Mouse (Mus musculus) kidney, embryonic 16.5 days (tissue): Measurements from ENCODE around the gene Svip. TPM values are rescaled to one million over a fixed set of nuclear protein-coding genes. Genes with fewer than 3 reads are reported as not detected.

Experiments used
- ATAC-seq: fragments of 200-750 bp; cut with Nextera tagmentation; 2 replicates; pipeline ENCODE4 v1.8.0; 2017; ENCODE audit warnings: moderate TSS enrichment; ENCODE audit not compliant: low FRiP score, low TSS enrichment
- H3K27ac ChIP-seq: fragments of 300-500 bp; sonication (generic); 2 replicates; pipeline ENCODE4 v1.5.1; 2014; ENCODE audit warnings: low read length
- H3K27me3 ChIP-seq: fragments of 300-500 bp; sonication (generic); 2 replicates; pipeline ENCODE4 v1.6.1; 2014; ENCODE audit warnings: low read length, control low read depth, mixed read lengths; ENCODE audit not compliant: insufficient read depth
- H3K36me3 ChIP-seq: fragments of 300-500 bp; sonication (generic); 2 replicates; pipeline ENCODE4 v1.6.1; 2014; ENCODE audit warnings: low read length, control low read depth, mixed read lengths; ENCODE audit not compliant: insufficient read depth
- H3K4me1 ChIP-seq: fragments of 300-500 bp; sonication (generic); 2 replicates; pipeline ENCODE4 v1.6.1; 2014; ENCODE audit warnings: low read length, control low read depth, mixed read lengths; ENCODE audit not compliant: insufficient read depth
- H3K4me2 ChIP-seq: fragments of 300-500 bp; sonication (generic); replicated peaks from 2 replicates; pipeline ENCODE4 v1.6.1; 2014; ENCODE audit warnings: low read depth, low read length
- H3K4me3 ChIP-seq: fragments of 300-500 bp; sonication (generic); 2 replicates; pipeline ENCODE4 v1.5.1; 2014; ENCODE audit warnings: mild to moderate bottlenecking, low read length
- H3K9ac ChIP-seq: fragments of 300-500 bp; sonication (generic); replicated peaks from 2 replicates; pipeline ENCODE4 v1.6.1; 2014; ENCODE audit warnings: low read length
- H3K9me3 ChIP-seq: fragments of 300-500 bp; sonication (generic); 2 replicates; pipeline ENCODE4 v1.6.1; 2016; ENCODE audit warnings: low read length, control low read depth
- WGBS: fragments of 180-500 bp; shearing (Covaris S2); extraction: QIAGEN DNeasy Blood & Tissue Kit; methylation state at CpG from one replicate; pipeline ENCODE4 v1.1.7; 2014; 5-methylcytosine and 5-hydroxymethylcytosine counted together
- polyA plus RNA-seq: library from polyadenylated mRNA; unstranded; fragments of >200 nt; fragmentation: Nextera tagmentation; extraction: Ambion mirVana; gene quantifications from 2 replicates; pipeline ENCODE4 v1.2.1, GENCODE M21; 2015

Svip gene
- polyA plus RNA-seq, 1 experiment from 2014 or later, result 11.3 TPM

DNA sequence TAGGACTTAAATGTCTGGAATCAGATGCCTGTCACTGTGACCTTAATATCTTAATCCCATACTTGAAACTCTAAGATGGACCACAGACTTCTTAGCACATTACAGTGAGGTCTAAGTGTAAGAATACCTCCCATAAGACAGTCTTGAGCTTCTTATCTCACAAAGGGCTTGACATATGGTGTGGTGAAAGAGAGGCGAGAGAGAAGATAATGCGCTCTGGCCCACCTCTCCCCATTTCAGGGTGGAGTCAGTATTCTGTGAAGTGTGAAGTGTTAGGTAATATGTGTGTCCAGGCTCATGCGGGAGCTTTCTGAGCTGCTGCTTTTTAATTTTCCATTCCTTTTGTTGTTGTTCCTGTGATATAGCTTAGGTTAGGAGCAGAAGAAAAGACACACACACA lies 14.8 kb downstream of the Svip start:
- no peaks in the 10 kb centered on the region for H3K9me3 ChIP-seq
- H3K4me2 ChIP-seq, result no peak overlapping the region
- WGBS, result 77% methylated on average over 3 of the region's 3 CpGs
- H3K9ac ChIP-seq, result no peak overlapping the region
- no peak overlapping the region for H3K27ac ChIP-seq
- H3K27me3 ChIP-seq, result no peaks in the 10 kb centered on the region
- H3K36me3 ChIP-seq, result peaks cover 4% of the 10 kb centered on the region; the same call in 1 of the 2 replicates
- H3K4me3 ChIP-seq, result no peak overlapping the region
- no peaks in the 10 kb centered on the region for H3K4me1 ChIP-seq
- ATAC-seq, result no peak

GRCm38 (mm10) chr7:51986909-51987308 lies 18.9 kb downstream of the Svip start:
- Histone ChIP-seq H3K36me3 (no peaks in the 10 kb centered on the region), H3K9ac (no peak overlapping the region), H3K27me3 (no peaks in the 10 kb centered on the region), H3K4me1 (no peaks in the 10 kb centered on the region), H3K4me2 (no peak overlapping the region), H3K4me3 (no peak overlapping the region), H3K27ac (no peak overlapping the region), H3K9me3 (no peaks in the 10 kb centered on the region)
- WGBS, result 48% methylated on average over 6 of the region's 6 CpGs
- ATAC-seq, result no peak

- Histone ChIP-seq H3K9me3 (no peaks in the 10 kb centered on the region), H3K4me3 (no peak overlapping the region), H3K4me1 (no peaks in the 10 kb centered on the region), H3K9ac (no peak overlapping the region), H3K36me3 (no peaks in the 10 kb centered on the region), H3K27ac (no peak overlapping the region), H3K27me3 (no peaks in the 10 kb centered on the region), H3K4me2 (no peak overlapping the region)
- WGBS, result 86% methylated on average over 6 of the region's 6 CpGs
- ATAC-seq, result no peak
Observed at GRCm38 (mm10) chr7:51985763-51986162, 20.1 kb downstream of the Svip start.

GRCm38 (mm10) chr7:51982303-51982702 lies 23.5 kb downstream of the Svip start:
- WGBS, result 12% methylated on average over 1 of the region's 1 CpGs
- Histone ChIP-seq H3K9me3 (no peaks in the 10 kb centered on the region), H3K27ac (no peak overlapping the region), H3K4me2 (no peak overlapping the region), H3K4me3 (no peak overlapping the region), H3K4me1 (no peaks in the 10 kb centered on the region), H3K36me3 (no peaks in the 10 kb centered on the region), H3K27me3 (no peaks in the 10 kb centered on the region), H3K9ac (no peak overlapping the region)
- ATAC-seq, result no peak

GRCm38 (mm10) chr7:51979271-51979670 lies 26.5 kb downstream of the Svip start:
- Histone ChIP-seq H3K4me2 (no peak overlapping the region), H3K9me3 (no peaks in the 10 kb centered on the region), H3K27ac (no peak overlapping the region), H3K36me3 (no peaks in the 10 kb centered on the region), H3K9ac (no peak overlapping the region), H3K4me3 (no peak overlapping the region), H3K4me1 (no peaks in the 10 kb centered on the region), H3K27me3 (no peaks in the 10 kb centered on the region)
- no peak for ATAC-seq
- WGBS, result 46% methylated on average over 5 of the region's 5 CpGs

DNA sequence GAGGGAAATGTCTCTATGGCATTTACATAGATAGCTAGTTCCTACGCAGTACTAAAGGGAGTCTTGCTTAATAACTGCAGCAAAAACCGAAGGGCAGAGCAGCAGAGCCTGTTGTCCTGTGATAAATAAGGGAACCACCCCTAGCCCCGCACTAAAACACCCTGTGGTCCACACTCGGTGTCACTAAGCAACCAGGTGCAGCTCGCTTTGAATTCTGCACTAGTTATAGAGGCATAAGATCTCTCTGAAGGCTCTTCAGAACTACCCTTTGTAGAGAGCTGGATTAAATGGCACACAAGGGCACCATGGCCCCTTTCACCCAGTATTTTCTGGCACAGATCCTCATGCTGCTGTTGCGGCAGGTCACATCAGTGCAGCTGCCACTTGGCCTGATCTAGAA lies 30.6 kb downstream of the Svip start:
- Histone ChIP-seq H3K27ac (no peak overlapping the region), H3K4me2 (no peak overlapping the region), H3K4me3 (no peak overlapping the region), H3K9me3 (no peaks in the 10 kb centered on the region), H3K36me3 (no peaks in the 10 kb centered on the region), H3K9ac (no peak overlapping the region), H3K4me1 (no peaks in the 10 kb centered on the region), H3K27me3 (no peaks in the 10 kb centered on the region)
- no peak for ATAC-seq
- WGBS, result 74% methylated on average over 6 of the region's 6 CpGs

DNA sequence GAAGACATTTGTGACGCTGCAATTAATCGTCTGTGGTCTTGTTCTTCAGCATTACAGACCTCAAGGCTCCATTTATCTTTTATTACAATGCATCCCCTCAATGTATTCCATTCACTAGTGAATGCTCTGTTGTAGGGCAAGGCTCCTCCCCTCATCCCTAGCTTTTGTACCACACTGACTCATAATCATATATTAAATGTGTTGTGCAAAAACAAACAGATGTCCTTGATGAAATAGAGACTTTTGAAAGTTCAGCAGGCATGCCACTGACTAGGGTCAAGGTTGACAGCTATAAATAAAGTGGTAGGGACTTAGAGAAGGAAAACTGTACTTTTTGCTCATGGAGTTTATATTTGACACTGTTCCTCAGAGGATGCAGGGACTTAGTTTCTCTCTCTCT lies 32.3 kb downstream of the Svip start:
- Histone ChIP-seq H3K4me1 (no peaks in the 10 kb centered on the region), H3K4me3 (no peak overlapping the region), H3K27ac (no peak overlapping the region), H3K36me3 (no peaks in the 10 kb centered on the region), H3K4me2 (no peak overlapping the region), H3K9ac (no peak overlapping the region), H3K27me3 (no peaks in the 10 kb centered on the region), H3K9me3 (no peaks in the 10 kb centered on the region)
- no peak for ATAC-seq
- WGBS, result 68% methylated on average over 2 of the region's 2 CpGs

GRCm38 (mm10) chr7:51973091-51973490 lies 32.7 kb downstream of the Svip start:
- Histone ChIP-seq H3K27me3 (no peaks in the 10 kb centered on the region), H3K4me3 (no peak overlapping the region), H3K9ac (no peak overlapping the region), H3K4me2 (no peak overlapping the region), H3K9me3 (no peaks in the 10 kb centered on the region), H3K4me1 (no peaks in the 10 kb centered on the region), H3K36me3 (no peaks in the 10 kb centered on the region), H3K27ac (no peak overlapping the region)
- no peak for ATAC-seq
- 76% methylated on average over 5 of the region's 5 CpGs for WGBS

DNA sequence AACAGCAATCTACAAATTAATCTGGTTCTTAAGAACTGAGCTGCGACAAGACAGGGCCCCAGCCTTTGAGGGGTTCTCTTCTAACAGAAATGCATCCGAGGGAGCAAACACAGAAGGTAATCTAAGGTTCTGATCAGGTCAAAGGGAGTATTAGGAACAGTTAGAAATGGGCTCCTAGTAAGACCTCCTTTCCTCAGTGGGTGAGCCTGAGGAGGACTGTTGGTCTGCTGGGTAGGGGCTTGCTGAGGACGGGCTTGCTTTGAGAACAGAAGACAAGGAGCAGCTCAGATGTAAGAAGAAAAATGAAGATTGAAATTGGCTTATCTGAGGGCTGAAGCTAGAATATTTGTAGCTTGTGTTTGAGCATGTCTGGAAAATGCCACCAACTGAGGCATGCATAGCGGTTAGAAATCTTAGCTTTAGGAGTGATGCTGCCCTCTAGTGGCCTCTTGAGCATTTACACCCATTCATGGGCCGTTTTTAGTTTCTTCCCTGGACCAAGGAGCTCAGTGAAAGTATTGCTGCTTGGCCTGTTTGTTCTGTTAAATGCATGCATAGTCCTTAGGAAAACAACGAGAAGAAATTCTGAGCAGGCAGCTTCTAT lies 33.5 kb downstream of the Svip start:
- Histone ChIP-seq H3K9me3 (no peaks in the 10 kb centered on the region), H3K27ac (no peak overlapping the region), H3K4me2 (no peak overlapping the region), H3K4me1 (no peaks in the 10 kb centered on the region), H3K4me3 (no peak overlapping the region), H3K36me3 (no peaks in the 10 kb centered on the region), H3K9ac (no peak overlapping the region), H3K27me3 (no peaks in the 10 kb centered on the region)
- WGBS, result 32% methylated on average over 6 of the region's 6 CpGs
- ATAC-seq, result peak; percentile 57; the same call in 1 of the 2 replicates

GRCm38 (mm10) chr7:51969379-51969778 lies 36.4 kb downstream of the Svip start:
- no peak overlapping the region for H3K4me2 ChIP-seq

More at GRCm38 (mm10) chr7:51969379-51969778, 36.4 kb downstream of the Svip start:
- Histone ChIP-seq H3K9ac (no peak overlapping the region), H3K27me3 (no peaks in the 10 kb centered on the region), H3K4me3 (no peak overlapping the region), H3K36me3 (no peaks in the 10 kb centered on the region), H3K9me3 (no peaks in the 10 kb centered on the region), H3K27ac (no peak overlapping the region), H3K4me1 (no peaks in the 10 kb centered on the region)
- ATAC-seq, result no peak
